Mouse (Mus musculus) left cerebral cortex, postnatal 14 days (tissue): ENCODE measurements around the gene Ttc6. TPM values are rescaled to one million over a fixed set of nuclear protein-coding genes. Genes with fewer than 3 reads are reported as not detected.

Experiments used
- DNase-seq, 2 experiments: peaks; one replicate each; pipeline ENCODE4 v3.0.0; 2021 to 2022; ENCODE audit warnings: low spot score in 2 of 2, mixed read lengths in 1 of 2
- intact Hi-C: fragments of 180-260 bp; cut with DNase I; formaldehyde crosslinking; loops from one replicate; pipeline ENCODE4 v1.15.1; 2025
- total RNA-seq, 2 experiments: library from RNA; stranded (reverse); gene quantifications; 2 replicates each; pipeline ENCODE4 v1.2.3; 2021

Ttc6 gene
- total RNA-seq, 2 experiments from 2014 or later, result 0.24 to 0.57 TPM

- intact Hi-C loops, result loop anchor here (5.0 to 10.0 kb wide), 5 partner anchors 261 to 1089 kb away; partner anchors contain the start of gene Nkx2-9
- no peak for DNase-seq
Observed at GRCm38 (mm10) chr12:57543627-57543991, 20.3 kb upstream of the Ttc6 start.

GRCm38 (mm10) chr12:57544641-57545370, 19.1 kb upstream of the Ttc6 start:
- intact Hi-C loops, result loop anchor here (5.0 to 10.0 kb wide), 5 partner anchors 263 to 1090 kb away; partner anchors contain the start of gene Nkx2-9

DNA sequence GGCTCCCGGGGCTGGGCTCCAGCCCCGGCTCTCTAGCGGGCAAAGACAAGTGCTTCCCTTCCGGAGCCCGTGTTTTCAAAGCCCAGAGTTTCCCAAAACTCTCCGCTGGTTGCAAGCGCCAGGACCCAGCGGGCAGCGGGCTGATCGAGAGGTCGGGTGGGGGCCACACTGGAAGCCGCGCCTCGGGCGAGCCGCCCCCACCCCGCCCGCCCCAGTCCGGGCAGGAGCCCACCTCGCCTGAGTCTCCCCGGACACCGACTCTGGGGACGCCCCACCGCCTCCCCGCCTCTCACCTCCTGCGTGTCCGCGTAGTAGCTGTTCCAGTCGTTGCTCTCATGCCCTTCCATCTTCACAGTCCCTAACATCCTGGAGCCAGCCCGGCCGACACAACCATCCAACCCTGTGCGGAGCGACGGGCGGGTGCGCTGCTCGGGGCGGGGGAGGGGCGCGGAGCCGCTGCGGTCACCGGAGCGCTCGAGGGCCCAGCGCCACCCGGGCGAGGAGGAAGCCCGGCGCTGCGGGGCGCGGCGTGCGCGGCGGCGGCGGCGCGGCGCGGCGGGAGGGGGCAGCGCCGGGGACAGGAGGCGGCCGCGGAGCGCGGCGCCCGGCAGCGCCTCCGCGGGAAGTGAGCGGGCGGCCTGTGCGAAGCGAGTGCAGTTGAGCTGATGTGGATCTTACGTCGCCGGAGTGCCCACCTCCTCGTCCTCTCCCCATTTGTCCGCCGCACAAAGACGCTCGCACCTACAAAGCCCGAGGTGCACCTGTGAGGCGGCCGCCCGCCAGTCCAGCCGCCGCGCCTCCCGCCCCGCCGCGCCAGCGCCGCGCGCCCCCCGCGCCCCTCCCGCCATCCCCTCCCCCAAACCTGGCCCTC, 18.3 kb upstream of the Ttc6 start:
- DNase-seq, result no peak
- intact Hi-C loops, result loop anchor here (10.0 kb wide), 1 partner anchor 1091 kb away; no protein-coding TSS in a partner anchor

More at GRCm38 (mm10) chr12:57544641-57545370, 19.1 kb upstream of the Ttc6 start:
- DNase-seq, result peak; percentile 48 to 53

DNA sequence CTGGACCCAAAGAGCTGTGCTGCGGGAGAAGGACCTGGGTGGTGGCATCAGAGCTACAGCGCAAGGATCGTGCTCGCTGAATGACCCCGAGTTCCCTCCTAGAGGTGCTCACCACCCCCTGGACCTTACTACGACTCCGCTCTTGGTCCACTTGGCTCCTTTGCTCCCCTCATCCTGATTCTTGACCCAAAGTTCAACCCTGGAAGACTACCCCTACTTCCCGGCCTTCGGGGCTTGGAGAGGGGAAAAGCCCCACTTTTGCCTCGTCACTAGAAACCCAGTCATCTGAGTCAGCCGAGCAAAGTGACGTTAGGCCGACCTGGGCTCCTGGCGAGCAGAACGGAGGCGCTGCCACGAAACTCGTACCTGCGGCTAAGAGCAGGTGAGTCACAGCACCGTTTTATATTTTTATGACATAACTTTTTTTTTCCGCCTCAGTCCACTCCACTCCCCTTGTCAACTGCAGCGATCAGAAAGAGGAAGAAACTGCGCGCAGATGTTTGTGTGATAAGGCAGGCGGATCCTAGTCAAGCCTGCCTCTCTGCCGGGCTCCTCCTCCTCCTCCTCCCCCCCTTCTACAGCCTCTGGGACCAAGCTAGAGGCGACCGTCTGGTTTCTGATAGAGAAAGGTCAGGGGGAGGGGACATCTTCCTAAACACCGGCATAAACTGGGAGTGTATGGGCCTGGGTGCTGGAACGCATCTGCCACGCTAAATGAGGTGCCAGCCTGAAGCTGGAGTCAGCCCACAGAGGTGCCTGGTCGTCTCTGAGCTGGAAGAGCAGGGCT, 17.3 kb upstream of the Ttc6 start, which contains the start of gene Foxa1:
Foxa1 (minus strand) TSS at position 502 of the 787 bp plus-strand sequence.
- intact Hi-C loops, result loop anchor here (10.0 kb wide), 1 partner anchor 1092 kb away; no protein-coding TSS in a partner anchor
- no peak for DNase-seq

- intact Hi-C loops, result loop anchor here (10.0 kb wide), 1 partner anchor 1093 kb away; no protein-coding TSS in a partner anchor
- no peak for DNase-seq
Observed at GRCm38 (mm10) chr12:57547890-57548289, 16.0 kb upstream of the Ttc6 start.

GRCm38 (mm10) chr12:57548352-57548980, 15.4 kb upstream of the Ttc6 start:
- intact Hi-C loops, result loop anchor here (10.0 kb wide), 1 partner anchor 1094 kb away; no protein-coding TSS in a partner anchor
- DNase-seq, result no peak

DNA sequence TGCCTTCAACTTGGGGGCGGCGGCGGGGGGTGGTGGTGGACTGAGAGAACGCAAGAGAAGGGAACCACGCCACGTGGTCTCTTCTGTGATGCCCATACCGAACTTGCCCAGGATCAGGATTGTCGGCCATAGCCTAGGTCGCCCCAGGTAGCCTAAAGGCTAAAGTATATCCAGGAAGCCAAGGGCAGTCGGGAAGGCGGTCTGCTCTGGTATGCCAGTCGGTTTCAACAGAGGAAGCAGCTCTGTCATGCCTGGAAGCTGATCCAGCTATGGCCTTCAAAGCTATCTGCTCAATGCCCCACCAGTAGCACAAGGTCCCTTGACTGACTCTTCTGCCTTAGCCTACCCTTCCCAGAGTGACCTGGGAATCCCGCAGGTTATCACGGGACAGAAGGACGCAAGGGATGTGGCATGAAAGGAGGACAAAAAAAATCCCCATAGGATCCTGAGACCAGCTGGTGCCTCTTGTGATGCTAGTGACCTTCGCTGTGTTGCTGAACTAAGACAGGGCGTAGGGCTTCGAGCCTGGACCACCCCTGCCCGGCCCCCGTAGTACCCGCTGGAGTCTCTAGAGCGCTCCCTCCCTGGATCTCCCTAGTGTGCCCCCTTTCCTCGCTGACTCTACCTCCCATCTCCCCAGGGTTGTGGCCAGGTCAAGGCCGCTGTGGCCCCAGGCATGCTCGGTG, 14.8 kb upstream of the Ttc6 start:
- intact Hi-C loops, result loop anchor here (10.0 kb wide), 1 partner anchor 1094 kb away; no protein-coding TSS in a partner anchor
- DNase-seq, result no peak

DNA sequence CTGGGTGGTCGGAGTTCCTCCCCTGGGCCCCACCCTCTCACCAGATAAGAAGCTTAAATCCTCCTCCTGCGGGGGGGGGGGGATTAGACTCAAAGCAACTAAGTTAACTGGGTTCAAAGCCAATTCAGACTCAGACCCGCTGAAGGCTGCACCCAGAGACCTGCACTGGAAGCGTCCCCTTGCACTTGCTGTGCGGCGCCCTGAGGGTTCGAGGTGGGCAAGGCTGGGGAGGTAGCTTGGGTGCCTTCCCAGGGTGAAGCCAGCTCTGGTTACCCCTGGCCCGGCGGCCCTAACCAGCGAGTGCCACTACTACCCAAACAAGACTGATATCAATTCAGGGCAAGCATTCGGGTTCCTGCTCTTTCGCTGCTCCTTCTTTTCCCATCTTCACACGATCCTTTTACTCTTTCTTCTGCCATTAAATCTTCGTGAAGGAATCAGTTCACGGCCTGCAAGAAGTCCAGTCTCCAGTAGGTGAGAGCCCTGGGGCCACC, 14.2 kb upstream of the Ttc6 start:
- no peak for DNase-seq
- intact Hi-C loops, result loop anchor here (10.0 kb wide), 1 partner anchor 1095 kb away; no protein-coding TSS in a partner anchor

GRCm38 (mm10) chr12:57550181-57550808, 13.6 kb upstream of the Ttc6 start:
- intact Hi-C loops, result no loop called here
- DNase-seq, result no peak

DNA sequence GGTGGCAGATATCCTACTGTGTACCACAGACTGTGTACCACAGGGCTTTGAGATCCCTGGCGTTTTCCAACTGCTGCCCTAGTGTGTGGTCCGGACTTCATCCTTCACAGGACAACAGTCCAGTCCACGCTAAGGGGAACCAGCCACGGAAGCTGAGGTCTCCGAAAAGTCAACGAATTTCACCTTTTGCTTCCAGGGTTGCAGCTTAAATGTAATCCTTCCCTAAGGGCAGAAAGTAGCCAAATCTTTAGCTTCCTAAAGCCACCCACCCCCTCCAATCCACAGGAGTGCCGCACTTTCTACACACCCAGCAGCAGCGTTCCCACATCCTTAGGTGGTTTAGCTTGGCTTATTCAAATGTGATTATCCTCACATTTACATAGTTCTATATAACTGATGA, 13.0 kb upstream of the Ttc6 start:
- intact Hi-C loops, result no loop called here
- DNase-seq, result no peak

GRCm38 (mm10) chr12:57552286-57552685, 11.6 kb upstream of the Ttc6 start:
- intact Hi-C loops, result no loop called here
- DNase-seq, result no peak

DNA sequence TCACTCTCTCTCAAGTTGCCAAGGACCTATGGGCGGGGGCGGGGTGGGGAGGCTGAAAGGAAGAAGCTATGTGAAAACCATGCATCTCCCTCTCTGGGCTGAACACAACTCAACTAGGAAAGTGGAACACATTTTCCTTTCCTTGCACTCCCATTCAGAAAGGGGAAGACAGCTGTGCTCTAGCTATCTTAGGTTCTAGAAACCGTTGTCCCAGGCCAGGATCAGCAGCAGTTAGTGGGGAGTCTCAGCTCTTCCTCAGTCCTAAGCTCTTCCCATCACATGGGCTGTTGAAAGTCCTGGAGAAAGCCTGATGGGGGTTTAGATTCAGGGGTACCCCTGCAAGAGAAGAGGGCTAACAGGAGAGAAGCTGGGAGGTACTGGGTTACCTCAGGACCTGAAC, 9.8 kb upstream of the Ttc6 start:
- intact Hi-C loops, result no loop called here
- DNase-seq, result no peak

GRCm38 (mm10) chr12:57571773-57572172, 7.9 kb downstream of the Ttc6 start:
- DNase-seq, result no peak

DNA sequence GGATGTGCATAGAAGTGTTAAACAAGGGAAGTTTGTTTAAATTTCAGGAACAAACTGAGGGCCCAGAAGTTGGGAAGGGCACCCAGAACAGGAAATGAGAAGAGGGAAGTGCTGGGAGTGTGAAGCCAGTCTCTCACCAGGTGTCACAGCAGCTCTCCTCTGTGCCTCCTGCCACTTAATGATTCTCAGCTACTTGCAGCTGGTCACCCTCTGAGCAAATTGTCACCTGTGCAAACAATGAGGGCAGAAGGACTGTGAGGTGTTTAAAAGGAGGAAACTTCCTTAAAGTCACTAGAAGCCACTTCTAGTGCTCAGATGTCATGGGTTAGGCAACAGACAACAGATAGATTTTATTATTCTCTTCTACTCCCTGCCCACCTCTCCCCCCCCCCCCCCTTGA, 8.5 kb downstream of the Ttc6 start:
- intact Hi-C loops, result no loop called here
- DNase-seq, result no peak

More at GRCm38 (mm10) chr12:57571773-57572172, 7.9 kb downstream of the Ttc6 start:
- intact Hi-C loops, result no loop called here

DNA sequence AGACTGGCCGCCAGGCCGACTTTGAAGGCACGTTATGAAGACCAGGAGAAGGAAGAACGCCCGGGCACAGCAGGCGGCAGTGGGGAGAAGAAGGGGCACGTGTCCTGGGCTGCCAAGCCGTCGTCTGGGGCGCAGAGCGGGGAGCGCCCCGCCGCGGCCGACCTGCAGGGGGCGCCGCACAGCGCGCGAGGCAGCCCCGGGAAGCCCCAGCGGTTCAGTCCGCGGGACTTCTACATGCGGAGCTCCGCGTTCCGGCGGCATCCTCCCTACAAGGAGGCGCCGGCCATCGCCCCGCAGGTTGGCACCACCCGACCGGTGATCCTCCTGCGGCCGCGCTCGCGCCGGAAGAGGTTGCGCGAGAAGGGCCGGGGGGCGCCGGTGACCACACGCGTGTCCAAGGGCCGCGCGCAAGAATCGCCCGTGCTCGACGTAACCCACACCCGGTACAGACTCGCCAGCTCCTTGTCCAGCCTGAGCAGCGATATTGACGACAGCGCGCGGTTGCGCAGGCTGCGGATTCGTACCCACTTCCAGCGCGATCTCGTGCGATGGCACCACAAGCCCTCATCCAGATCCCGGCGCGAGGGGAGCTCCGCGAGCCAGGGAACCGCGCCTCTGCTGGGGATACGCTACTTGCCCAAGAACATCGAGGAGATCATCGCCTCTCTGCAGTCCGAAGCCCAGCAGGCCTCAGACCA, 12.2 kb downstream of the Ttc6 start:
- peak; percentile 16 to 26 for DNase-seq

GRCm38 (mm10) chr12:57607624-57608023, 43.7 kb downstream of the Ttc6 start:
- intact Hi-C loops, result no loop called here
- DNase-seq, result no peak

More for the DNA sequence above, 12.2 kb downstream of the Ttc6 start:
- intact Hi-C loops, result no loop called here

DNA sequence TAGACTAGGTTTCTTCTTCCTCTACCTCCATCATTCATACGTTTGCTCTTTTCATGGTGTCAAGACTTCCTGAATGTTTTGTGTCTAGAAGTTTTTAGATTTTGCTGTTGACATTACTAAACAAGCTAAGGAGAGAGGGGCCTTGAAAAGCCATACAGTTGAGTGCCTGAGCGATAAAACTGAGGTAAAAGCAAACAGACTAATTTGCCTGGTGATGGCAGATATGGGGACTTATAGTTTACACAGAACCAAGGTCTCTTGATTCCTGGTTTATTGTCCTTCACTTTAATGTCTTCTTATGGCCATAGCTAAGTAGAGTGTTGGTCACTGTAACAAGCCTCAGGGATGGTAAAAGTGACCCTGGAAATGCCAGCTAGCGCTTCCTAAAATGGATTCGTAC, 51.2 kb downstream of the Ttc6 start:
- intact Hi-C loops, result no loop called here
- DNase-seq, result no peak
